Mouse (Mus musculus): ENCODE results near the gene Zfp983. TPM values are rescaled to one million over a fixed set of nuclear protein-coding genes. Genes with fewer than 3 reads are reported as not detected.
"Not testable (repeated sequence)": the region's sequence is repeated elsewhere in the genome, so short reads cannot be mapped to it uniquely, and the experiment has no call there.

Zfp983 gene
- 1.9 and 2.0 TPM in 2 replicates for polyA plus RNA-seq (2015; fragmentation: Nextera tagmentation; extraction: Ambion mirVana)

- H3K9me3 ChIP-seq (ENCODE audit: control insufficient read depth); H3K4me1 ChIP-seq (replicated peaks; ENCODE audit: control insufficient read depth, insufficient read depth, low read length); H3K36me3 ChIP-seq (ENCODE audit: control insufficient read depth, insufficient read depth); H3K27me3 ChIP-seq (replicated peaks; ENCODE audit: control insufficient read depth, insufficient read depth, low read length): not testable (repeated sequence)
- peak within 1 kb of the TSS; percentile 63 for H3K4me2 ChIP-seq (replicated peaks; ENCODE audit: low read depth)
- H3K4me3 ChIP-seq (ENCODE audit: low read depth, low read length), result peak within 1 kb of the TSS; percentile 36
- peak within 1 kb of the TSS; percentile 82 for H3K27ac ChIP-seq (ENCODE audit: low read depth, low read length)
- peak; percentile 100 for ATAC-seq
- H3K9ac ChIP-seq (ENCODE audit: low read depth, low read length), result 0 out of 2 replicates have a peak within 1 kb of the TSS, but pooled peaks have one; percentile 17
- under 1% methylated on average over 17 of the region's 17 CpGs for WGBS
Observed at GRCm38 (mm10) chr17:21650364-21650907, at the start of gene Zfp983. Gene Zfp983, plus strand, starts transcription at chr17:21650624.

DNA sequence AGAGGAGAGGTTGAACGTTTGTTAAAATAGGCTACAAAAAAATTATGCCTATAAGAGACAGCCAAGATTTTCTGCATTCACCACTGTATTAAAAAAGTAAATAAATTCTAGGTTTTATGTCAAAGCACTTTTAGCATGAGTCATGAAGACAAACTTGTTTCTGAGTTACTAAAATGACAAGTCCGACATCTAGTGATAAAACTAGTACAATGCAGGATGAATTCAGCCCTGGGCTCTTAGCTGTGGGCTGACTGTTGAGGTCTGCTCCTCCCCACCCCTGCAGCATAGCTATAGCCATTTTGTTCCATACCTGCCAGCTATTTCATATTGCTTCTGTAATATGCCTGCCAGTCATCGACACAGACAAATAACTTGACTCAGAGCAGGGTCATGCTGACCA, 34.1 kb upstream of the Zfp983 start:
- H3K27me3 ChIP-seq (replicated peaks; ENCODE audit: control insufficient read depth, insufficient read depth, low read length), result no peaks in the 10 kb centered on the region
- TF ChIP-seq CTCF (IDR thresholded peaks at IDR 0.05; ENCODE audit: low read depth), result no peak
- H3K4me3 ChIP-seq (ENCODE audit: low read depth, low read length), result no peak overlapping the region
- H3K36me3 ChIP-seq (ENCODE audit: control insufficient read depth, insufficient read depth), result no peaks in the 10 kb centered on the region
- no peak overlapping the region for H3K4me2 ChIP-seq (replicated peaks; ENCODE audit: low read depth)
- H3K9me3 ChIP-seq (ENCODE audit: control insufficient read depth), result no peaks in the 10 kb centered on the region
- no peak for ATAC-seq
- 73% methylated on average over 3 of the region's 3 CpGs for WGBS
- no peak overlapping the region for H3K9ac ChIP-seq (ENCODE audit: low read depth, low read length)
- H3K4me1 ChIP-seq (replicated peaks; ENCODE audit: control insufficient read depth, insufficient read depth, low read length), result no peaks in the 10 kb centered on the region
- no peak overlapping the region for H3K27ac ChIP-seq (ENCODE audit: low read depth, low read length)

GRCm38 (mm10) chr17:21617352-21617751, 33.1 kb upstream of the Zfp983 start:
- WGBS, result 5% methylated on average over 9 of the region's 9 CpGs
- Histone ChIP-seq H3K4me1 (replicated peaks; ENCODE audit: control insufficient read depth, insufficient read depth, low read length) (no peaks in the 10 kb centered on the region), H3K4me3 (ENCODE audit: low read depth, low read length) (no peak overlapping the region), H3K27ac (ENCODE audit: low read depth, low read length) (no peak overlapping the region), H3K36me3 (ENCODE audit: control insufficient read depth, insufficient read depth) (no peaks in the 10 kb centered on the region), H3K9me3 (ENCODE audit: control insufficient read depth) (no peaks in the 10 kb centered on the region), H3K9ac (ENCODE audit: low read depth, low read length) (no peak overlapping the region), H3K4me2 (replicated peaks; ENCODE audit: low read depth) (peak overlapping the region; percentile 27; the same call in 1 of the 2 replicates), H3K27me3 (replicated peaks; ENCODE audit: control insufficient read depth, insufficient read depth, low read length) (no peaks in the 10 kb centered on the region)
- TF ChIP-seq CTCF (IDR thresholded peaks at IDR 0.05; ENCODE audit: low read depth), result no peak
- ATAC-seq, result no peak

DNA sequence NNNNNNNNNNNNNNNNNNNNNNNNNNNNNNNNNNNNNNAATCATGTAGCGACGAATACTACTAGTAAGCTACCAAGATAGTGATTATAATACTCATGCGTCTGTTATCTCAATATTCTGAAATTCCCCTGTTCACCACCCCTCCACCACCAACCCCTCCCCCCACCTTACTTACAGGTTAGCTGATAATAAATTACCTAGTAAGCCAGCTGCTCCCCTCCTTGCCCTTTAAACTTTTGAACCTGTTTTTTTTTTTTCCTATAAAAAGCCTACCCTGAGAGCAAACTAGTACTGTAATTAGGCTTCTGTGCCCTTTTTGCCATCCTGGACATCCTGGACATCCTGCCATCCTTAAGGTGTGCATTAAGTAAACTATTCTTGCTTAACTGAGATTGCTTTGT, 26.8 kb upstream of the Zfp983 start:
- Histone ChIP-seq H3K4me1 (replicated peaks; ENCODE audit: control insufficient read depth, insufficient read depth, low read length) (no peaks in the 10 kb centered on the region), H3K4me2 (replicated peaks; ENCODE audit: low read depth) (no peak overlapping the region), H3K4me3 (ENCODE audit: low read depth, low read length) (no peak overlapping the region), H3K27me3 (replicated peaks; ENCODE audit: control insufficient read depth, insufficient read depth, low read length) (no peaks in the 10 kb centered on the region), H3K36me3 (ENCODE audit: control insufficient read depth, insufficient read depth) (no peaks in the 10 kb centered on the region), H3K27ac (ENCODE audit: low read depth, low read length) (no peak overlapping the region), H3K9me3 (ENCODE audit: control insufficient read depth) (no peaks in the 10 kb centered on the region), H3K9ac (ENCODE audit: low read depth, low read length) (no peak overlapping the region)
- TF ChIP-seq CTCF (IDR thresholded peaks at IDR 0.05; ENCODE audit: low read depth), result no peak
- ATAC-seq, result no peak
- WGBS, result no CpG with 5 or more reads among the region's 3 CpGs

GRCm38 (mm10) chr17:21635758-21636157, 14.7 kb upstream of the Zfp983 start:
- not testable (repeated sequence) for H3K4me1 ChIP-seq (replicated peaks; ENCODE audit: control insufficient read depth, insufficient read depth, low read length); H3K4me3 ChIP-seq (ENCODE audit: low read depth, low read length); H3K4me2 ChIP-seq (replicated peaks; ENCODE audit: low read depth); ATAC-seq; H3K9ac ChIP-seq (ENCODE audit: low read depth, low read length); H3K36me3 ChIP-seq (ENCODE audit: control insufficient read depth, insufficient read depth); H3K27ac ChIP-seq (ENCODE audit: low read depth, low read length); H3K9me3 ChIP-seq (ENCODE audit: control insufficient read depth); H3K27me3 ChIP-seq (replicated peaks; ENCODE audit: control insufficient read depth, insufficient read depth, low read length)
- 32% methylated on average over 4 of the region's 4 CpGs for WGBS

DNA sequence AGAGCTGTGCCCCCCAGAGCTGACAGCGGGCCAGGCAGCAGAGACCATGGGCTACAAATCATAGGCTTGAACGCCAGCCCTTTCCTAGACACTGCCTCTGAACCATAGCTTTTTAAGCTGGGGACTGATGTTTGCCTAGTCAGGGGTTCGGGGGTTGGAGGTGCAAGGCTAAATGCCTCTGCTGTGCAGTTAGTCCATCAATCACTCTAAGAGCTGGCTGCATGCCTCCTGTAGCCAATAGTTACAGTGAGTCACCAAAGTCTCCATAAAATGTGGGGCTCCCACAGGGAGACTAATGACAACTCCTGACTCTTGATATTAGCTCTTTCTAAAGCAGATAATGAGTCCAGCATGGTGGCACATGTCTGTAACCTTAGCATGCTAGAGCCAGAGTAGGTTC, 1.6 kb upstream of the Zfp983 start:
- no peak for ATAC-seq
- Histone ChIP-seq H3K27me3 (replicated peaks; ENCODE audit: control insufficient read depth, insufficient read depth, low read length) (no peaks in the 10 kb centered on the region), H3K9ac (ENCODE audit: low read depth, low read length) (no peak overlapping the region), H3K36me3 (ENCODE audit: control insufficient read depth, insufficient read depth) (no peaks in the 10 kb centered on the region), H3K9me3 (ENCODE audit: control insufficient read depth) (no peaks in the 10 kb centered on the region), H3K4me3 (ENCODE audit: low read depth, low read length) (no peak overlapping the region), H3K4me1 (replicated peaks; ENCODE audit: control insufficient read depth, insufficient read depth, low read length) (0 out of 2 replicates have a peak, but pooled peaks cover 3% of the 10 kb centered on the region), H3K4me2 (replicated peaks; ENCODE audit: low read depth) (no peak overlapping the region), H3K27ac (ENCODE audit: low read depth, low read length) (no peak overlapping the region)
- 57% methylated on average over 3 of the region's 3 CpGs for WGBS
- TF ChIP-seq CTCF (IDR thresholded peaks at IDR 0.05; ENCODE audit: low read depth), result no peak

DNA sequence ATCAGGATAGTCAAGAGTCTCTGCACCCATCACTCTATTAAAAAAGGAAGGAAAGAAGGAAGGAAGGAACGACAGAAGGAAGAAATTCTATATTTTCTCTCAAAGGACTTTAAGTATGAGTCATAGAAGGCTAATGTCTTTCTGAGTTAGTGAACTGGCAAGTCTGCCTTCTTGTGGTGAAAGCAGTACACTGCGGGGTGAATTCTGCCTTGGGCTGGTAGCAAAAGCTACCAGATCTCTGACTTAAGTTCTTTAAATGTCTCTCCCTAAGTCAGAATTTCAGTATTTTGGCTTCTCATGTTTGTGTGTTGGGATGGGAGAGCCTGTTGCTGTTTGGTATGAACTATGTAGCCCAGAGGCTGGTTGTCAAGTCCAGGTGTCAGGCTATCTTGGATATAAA, 488 bp upstream of the Zfp983 start:
- WGBS, result 21% methylated on average over 2 of the region's 2 CpGs
- H3K9ac ChIP-seq (ENCODE audit: low read depth, low read length), result no peak overlapping the region
- peak overlapping the region; percentile 63 for H3K4me2 ChIP-seq (replicated peaks; ENCODE audit: low read depth)
- TF ChIP-seq CTCF (IDR thresholded peaks at IDR 0.05; ENCODE audit: low read depth), result peak; percentile 72
- ATAC-seq, result peak; percentile 85
- H3K27ac ChIP-seq (ENCODE audit: low read depth, low read length), result peak overlapping the region; percentile 82
- 0 out of 2 replicates have a peak, but pooled peaks cover 3% of the 10 kb centered on the region for H3K4me1 ChIP-seq (replicated peaks; ENCODE audit: control insufficient read depth, insufficient read depth, low read length)
- peak overlapping the region; percentile 36; the same call in 1 of the 2 replicates for H3K4me3 ChIP-seq (ENCODE audit: low read depth, low read length)
- no peaks in the 10 kb centered on the region for H3K9me3 ChIP-seq (ENCODE audit: control insufficient read depth)
- no peaks in the 10 kb centered on the region for H3K36me3 ChIP-seq (ENCODE audit: control insufficient read depth, insufficient read depth)
- H3K27me3 ChIP-seq (replicated peaks; ENCODE audit: control insufficient read depth, insufficient read depth, low read length), result no peaks in the 10 kb centered on the region

- ATAC-seq, result not testable (repeated sequence)
- WGBS, result 14% methylated on average over 1 of the region's 1 CpGs
Observed at GRCm38 (mm10) chr17:21678826-21679225, 28.4 kb downstream of the Zfp983 start.

More at GRCm38 (mm10) chr17:21678826-21679225, 28.4 kb downstream of the Zfp983 start:
- not testable (repeated sequence) for H3K4me3 ChIP-seq (ENCODE audit: low read depth, low read length); H3K4me1 ChIP-seq (replicated peaks; ENCODE audit: control insufficient read depth, insufficient read depth, low read length); H3K27ac ChIP-seq (ENCODE audit: low read depth, low read length); H3K27me3 ChIP-seq (replicated peaks; ENCODE audit: control insufficient read depth, insufficient read depth, low read length); H3K4me2 ChIP-seq (replicated peaks; ENCODE audit: low read depth); H3K9ac ChIP-seq (ENCODE audit: low read depth, low read length); H3K36me3 ChIP-seq (ENCODE audit: control insufficient read depth, insufficient read depth); H3K9me3 ChIP-seq (ENCODE audit: control insufficient read depth)

Data from intestine, postnatal 0 days (tissue).